Mouse (Mus musculus) neural tube, embryonic 11.5 days (tissue): ENCODE results near the gene Mob2. TPM values are rescaled to one million over a fixed set of nuclear protein-coding genes. Genes with fewer than 3 reads are reported as not detected.

ENCODE experiments used
- ATAC-seq: fragments of 200-750 bp; cut with Nextera tagmentation; 2 replicates; pipeline ENCODE4 v1.8.0; 2017; ENCODE audit warnings: moderate number of reproducible peaks, mild to moderate bottlenecking, moderate TSS enrichment, moderate library complexity; ENCODE audit not compliant: insufficient read depth, low FRiP score, low TSS enrichment
- DNase-seq: peaks from one replicate; pipeline ENCODE4 v3.0.0-alpha.2; 2015; ENCODE audit warnings: low spot score
- H3K27ac ChIP-seq: fragments of 300-500 bp; sonication (generic); 2 replicates; pipeline ENCODE4 v1.5.1; 2014; ENCODE audit warnings: low read depth, mild to moderate bottlenecking, low read length
- H3K27me3 ChIP-seq: fragments of 300-500 bp; sonication (generic); 2 replicates; pipeline ENCODE4 v1.6.1; 2014; ENCODE audit warnings: mild to moderate bottlenecking, low read length, mixed read lengths; ENCODE audit not compliant: control insufficient read depth, insufficient read depth
- H3K36me3 ChIP-seq: fragments of 300-500 bp; sonication (generic); 2 replicates; pipeline ENCODE4 v1.6.1; 2014; ENCODE audit warnings: mild to moderate bottlenecking, low read length, moderate library complexity, mixed read lengths; ENCODE audit not compliant: control insufficient read depth, insufficient read depth
- H3K4me1 ChIP-seq: fragments of 300-500 bp; sonication (generic); 2 replicates; pipeline ENCODE4 v1.6.1; 2014; ENCODE audit warnings: low read length, mixed read lengths; ENCODE audit not compliant: control insufficient read depth, insufficient read depth
- H3K4me2 ChIP-seq: fragments of 300-500 bp; sonication (generic); 2 replicates; pipeline ENCODE4 v1.6.1; 2014; ENCODE audit warnings: low read depth, mild to moderate bottlenecking, moderate library complexity
- H3K4me3 ChIP-seq: fragments of 300-500 bp; sonication (generic); 2 replicates; pipeline ENCODE4 v1.5.1; 2014; ENCODE audit warnings: low read depth, low read length
- H3K9ac ChIP-seq: fragments of 300-500 bp; sonication (generic); 2 replicates; pipeline ENCODE4 v1.6.1; 2014; ENCODE audit warnings: mild to moderate bottlenecking, low read length
- H3K9me3 ChIP-seq: fragments of 300-500 bp; sonication (generic); 2 replicates; pipeline ENCODE4 v1.6.1; 2016; ENCODE audit warnings: low read length; ENCODE audit not compliant: control insufficient read depth
- WGBS: fragments of 180-500 bp; shearing (Covaris S2); extraction: QIAGEN DNeasy Blood & Tissue Kit; methylation state at CpG from one replicate; pipeline ENCODE4 v1.1.7; 2014; 5-methylcytosine and 5-hydroxymethylcytosine counted together
- polyA plus RNA-seq: library from polyadenylated mRNA; unstranded; fragments of >200 nt; fragmentation: Nextera tagmentation; extraction: Ambion mirVana; gene quantifications from 2 replicates; pipeline ENCODE4 v1.2.1, GENCODE M21; 2014

Mob2 gene
- polyA plus RNA-seq, 1 experiment from 2014 or later = 64.0 TPM

GRCm38 (mm10) chr7:142020827-142021226 is 40.0 kb downstream of the Mob2 start:
- WGBS = 74% methylated on average over 3 of the region's 3 CpGs
- ATAC-seq = no peak
- no peak overlapping the region for H3K27ac ChIP-seq

DNA sequence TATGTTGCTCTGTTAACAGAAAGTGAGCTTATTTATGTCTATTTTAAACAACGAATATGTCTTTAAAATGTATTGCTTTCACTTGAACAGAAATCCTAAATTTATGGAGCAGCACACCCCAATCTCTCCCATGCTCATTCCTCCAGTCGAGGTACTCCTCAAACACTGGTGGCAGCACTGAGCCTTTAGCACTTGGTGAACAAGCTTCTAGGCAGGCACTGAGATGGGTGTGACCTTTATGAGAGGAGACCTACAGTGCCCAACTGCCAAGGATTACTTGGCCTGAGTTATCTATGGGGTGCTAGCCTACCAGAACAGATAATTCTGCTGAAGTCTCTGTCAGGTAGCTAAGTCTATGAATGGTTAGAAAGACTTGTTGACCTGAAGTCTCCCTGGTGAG is 41.2 kb downstream of the Mob2 start:
- Histone ChIP-seq H3K27me3 (no peaks in the 10 kb centered on the region), H3K4me2 (no peak overlapping the region), H3K9me3 (no peaks in the 10 kb centered on the region), H3K36me3 (no peaks in the 10 kb centered on the region), H3K27ac (no peak overlapping the region), H3K4me3 (no peak overlapping the region), H3K9ac (no peak overlapping the region), H3K4me1 (peaks cover 2% of the 10 kb centered on the region; the same call in 1 of the 2 replicates)
- DNase-seq (no peak), ATAC-seq (no peak)
- WGBS = 57% methylated on average over 2 of the region's 2 CpGs

More at GRCm38 (mm10) chr7:142020827-142021226, 40.0 kb downstream of the Mob2 start:
- Histone ChIP-seq H3K4me3 (no peak overlapping the region), H3K9ac (no peak overlapping the region), H3K4me2 (no peak overlapping the region), H3K4me1 (peaks cover 2% of the 10 kb centered on the region; the same call in 1 of the 2 replicates), H3K9me3 (no peaks in the 10 kb centered on the region), H3K36me3 (no peaks in the 10 kb centered on the region), H3K27me3 (no peaks in the 10 kb centered on the region)
- no peak for DNase-seq

DNA sequence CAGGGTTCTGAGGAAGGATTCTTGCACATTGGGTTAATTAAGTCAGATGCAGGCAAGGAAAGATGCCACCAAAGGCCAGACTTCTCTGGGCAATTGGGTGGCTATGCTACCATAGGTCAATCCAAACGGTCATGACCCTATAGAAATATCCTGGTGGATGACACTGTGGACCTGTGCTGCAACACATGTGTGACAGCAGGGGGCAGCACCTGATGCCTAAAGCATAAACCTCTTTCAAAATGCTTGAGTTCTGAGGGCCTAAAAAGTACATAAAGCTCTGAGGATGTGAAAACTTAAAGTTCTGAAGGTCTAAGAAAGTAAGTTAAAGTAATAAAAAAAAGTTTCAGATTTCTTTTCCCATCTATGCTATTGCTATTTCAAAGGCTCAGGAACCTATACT is 44.3 kb downstream of the Mob2 start:
- Histone ChIP-seq H3K4me3 (no peak overlapping the region), H3K27ac (no peak overlapping the region), H3K4me1 (peaks cover 2% of the 10 kb centered on the region; the same call in 1 of the 2 replicates), H3K27me3 (no peaks in the 10 kb centered on the region), H3K9ac (no peak overlapping the region), H3K9me3 (no peaks in the 10 kb centered on the region), H3K36me3 (no peaks in the 10 kb centered on the region), H3K4me2 (no peak overlapping the region)
- 80% methylated on average over 1 of the region's 1 CpGs for WGBS
- ATAC-seq (no peak), DNase-seq (no peak)

- H3K27ac ChIP-seq = no peak overlapping the region
- DNase-seq (no peak), ATAC-seq (no peak)
- H3K36me3 ChIP-seq = peaks cover 7% of the 10 kb centered on the region
- no peaks in the 10 kb centered on the region for H3K27me3 ChIP-seq
- H3K9ac ChIP-seq = no peak overlapping the region
- H3K9me3 ChIP-seq = no peaks in the 10 kb centered on the region
- H3K4me1 ChIP-seq = no peaks in the 10 kb centered on the region
- WGBS = 77% methylated on average over 22 of the region's 22 CpGs
- no peak overlapping the region for H3K4me3 ChIP-seq
- no peak overlapping the region for H3K4me2 ChIP-seq
These were observed 59.1 kb downstream of the Mob2 start for GRCm38 (mm10) chr7:142001597-142002340.

DNA sequence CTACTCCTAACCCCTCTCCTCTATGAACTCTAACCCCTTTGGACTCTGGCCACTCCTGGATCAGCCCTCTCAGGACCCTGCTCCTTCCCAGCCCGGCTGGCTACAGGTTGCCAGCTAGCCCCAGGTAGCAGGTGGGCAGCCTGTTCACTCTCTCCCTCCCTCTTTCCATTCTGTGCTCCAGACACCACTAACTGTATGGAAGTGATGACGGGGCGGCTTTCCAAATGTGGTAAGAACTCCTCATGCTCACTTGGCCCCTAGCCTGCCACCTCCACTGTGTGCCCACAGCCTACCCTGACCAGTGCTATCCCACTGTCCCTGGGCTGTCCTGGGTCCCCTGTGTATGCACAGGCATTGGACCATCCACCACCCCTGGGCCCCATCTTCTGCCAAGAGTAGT is 60.2 kb downstream of the Mob2 start:
- Histone ChIP-seq H3K4me3 (no peak overlapping the region), H3K36me3 (peaks cover 10% of the 10 kb centered on the region)

DNA sequence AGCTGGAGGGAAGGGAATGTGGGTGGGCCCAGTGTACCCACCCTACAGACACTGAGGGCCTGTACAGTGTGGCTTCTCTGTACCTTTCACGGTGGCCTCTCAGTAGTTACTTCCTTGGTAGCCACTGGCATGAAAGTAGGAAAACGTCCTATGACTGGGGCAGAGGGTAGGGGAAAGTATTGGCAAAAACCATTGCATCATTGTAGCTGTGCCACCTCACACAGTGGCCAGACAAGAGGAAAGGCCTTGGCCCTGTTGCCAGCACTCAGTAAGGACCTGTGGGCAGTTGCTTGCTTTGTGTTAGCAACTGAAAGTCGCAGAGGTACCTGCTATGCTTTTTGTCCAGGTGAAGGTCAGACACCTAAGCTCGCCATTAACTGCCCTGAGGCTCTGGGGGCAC is 66.7 kb downstream of the Mob2 start:
- no peak overlapping the region for H3K27ac ChIP-seq
- DNase-seq (no peak), ATAC-seq (no peak)
- no peak overlapping the region for H3K4me2 ChIP-seq
- peaks cover 13% of the 10 kb centered on the region for H3K36me3 ChIP-seq
- no peaks in the 10 kb centered on the region for H3K27me3 ChIP-seq
- H3K4me3 ChIP-seq = no peak overlapping the region
- no peak overlapping the region for H3K9ac ChIP-seq
- no peaks in the 10 kb centered on the region for H3K4me1 ChIP-seq
- WGBS = 89% methylated on average over 4 of the region's 4 CpGs
- no peaks in the 10 kb centered on the region for H3K9me3 ChIP-seq

More for the DNA sequence above, 60.2 kb downstream of the Mob2 start:
- Histone ChIP-seq H3K9me3 (no peaks in the 10 kb centered on the region), H3K4me1 (no peaks in the 10 kb centered on the region), H3K27me3 (no peaks in the 10 kb centered on the region), H3K9ac (no peak overlapping the region), H3K4me2 (no peak overlapping the region), H3K27ac (no peak overlapping the region)
- WGBS = 91% methylated on average over 3 of the region's 3 CpGs
- DNase-seq (no peak), ATAC-seq (no peak)

- Histone ChIP-seq H3K9ac (no peak overlapping the region), H3K36me3 (peaks cover 9% of the 10 kb centered on the region), H3K9me3 (no peaks in the 10 kb centered on the region), H3K27ac (no peak overlapping the region), H3K27me3 (no peaks in the 10 kb centered on the region), H3K4me3 (no peak overlapping the region), H3K4me2 (no peak overlapping the region), H3K4me1 (no peaks in the 10 kb centered on the region)
- no peak for DNase-seq
- no peak for ATAC-seq
- WGBS = 91% methylated on average over 2 of the region's 2 CpGs
These were observed 69.7 kb downstream of the Mob2 start for GRCm38 (mm10) chr7:141991183-141991582.

- no peak overlapping the region for H3K9ac ChIP-seq
These were observed 72.5 kb downstream of the Mob2 start for GRCm38 (mm10) chr7:141988314-141988806.

DNA sequence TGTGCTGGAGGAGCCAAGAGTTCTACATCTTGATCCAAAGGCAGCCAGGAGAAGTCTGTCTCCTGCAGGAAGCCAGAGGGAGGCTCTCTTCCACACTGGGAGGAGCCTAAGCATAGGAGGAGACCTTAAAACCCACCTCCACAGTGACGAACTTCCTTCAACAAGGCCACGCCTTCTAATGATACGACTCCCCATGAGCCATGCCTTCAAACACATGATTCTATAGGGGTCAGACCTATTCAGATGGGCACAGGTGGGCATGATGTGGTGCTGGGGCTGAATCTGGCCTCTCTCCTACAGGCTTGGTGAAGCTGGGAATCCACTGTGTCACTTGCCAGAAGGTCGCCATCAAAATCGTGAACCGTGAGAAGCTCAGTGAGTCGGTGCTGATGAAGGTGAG is 79.6 kb downstream of the Mob2 start:
- WGBS = 93% methylated on average over 7 of the region's 7 CpGs
- H3K9ac ChIP-seq = no peak overlapping the region

More at GRCm38 (mm10) chr7:141988314-141988806, 72.5 kb downstream of the Mob2 start:
- DNase-seq = no peak
- H3K27ac ChIP-seq = no peak overlapping the region
- H3K27me3 ChIP-seq = no peaks in the 10 kb centered on the region
- 91% methylated on average over 7 of the region's 7 CpGs for WGBS
- H3K36me3 ChIP-seq = peaks cover 6% of the 10 kb centered on the region
- ATAC-seq = no peak
- H3K9me3 ChIP-seq = no peaks in the 10 kb centered on the region
- H3K4me3 ChIP-seq = no peak overlapping the region
- H3K4me1 ChIP-seq = no peaks in the 10 kb centered on the region
- no peak overlapping the region for H3K4me2 ChIP-seq

More for the DNA sequence above, 79.6 kb downstream of the Mob2 start:
- H3K27ac ChIP-seq = no peak overlapping the region
- DNase-seq = no peak
- ATAC-seq = no peak
- H3K27me3 ChIP-seq = no peaks in the 10 kb centered on the region
- H3K4me2 ChIP-seq = no peak overlapping the region
- H3K4me1 ChIP-seq = no peaks in the 10 kb centered on the region
- no peaks in the 10 kb centered on the region for H3K9me3 ChIP-seq
- no peak overlapping the region for H3K4me3 ChIP-seq
- no peaks in the 10 kb centered on the region for H3K36me3 ChIP-seq
